Mouse (Mus musculus) heart, adult 8-10 months (tissue): ENCODE data around the gene Gm8797. TPM values are rescaled to one million over a fixed set of nuclear protein-coding genes. Genes with fewer than 3 reads are reported as not detected.
"Not testable (repeated sequence)": the region's sequence is repeated elsewhere in the genome, so short reads cannot be mapped to it uniquely, and the experiment has no call there.

ENCODE experiments used
- DNase-seq: peaks from one replicate; pipeline ENCODE4 v3.0.0; 2022; ENCODE audit warnings: low spot score
- total RNA-seq, 4 experiments: library from RNA; stranded (reverse); gene quantifications; 2 replicates each; pipeline ENCODE4 v1.2.4; 2022

The Gm8797 gene
- 1 to 10 TPM in 3 of 4 experiments, not detected in 1; 1.2 to 4.4 (median 2.0) TPM for total RNA-seq

DNA sequence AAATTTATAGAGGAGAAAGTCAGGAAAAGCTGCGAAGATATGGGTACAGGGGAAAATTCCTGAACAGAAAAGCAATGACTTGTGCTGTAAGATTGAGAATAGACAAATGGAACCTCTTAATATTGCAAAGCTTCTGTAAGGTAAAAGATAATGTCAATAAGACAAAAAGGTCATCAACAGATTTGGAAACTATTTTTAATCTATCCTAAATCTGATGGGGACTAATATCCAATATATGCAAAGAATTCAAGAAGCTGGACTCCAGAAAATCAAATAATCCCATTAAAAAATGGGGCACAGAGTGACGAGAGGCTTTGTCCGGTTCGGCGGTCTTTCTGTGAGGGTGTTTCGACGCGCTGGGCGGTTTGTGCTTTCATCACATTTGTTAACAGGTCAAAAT, at the start of gene Gm8797:
Gene Gm8797, plus strand, starts transcription at position 301 of the 400 bp plus-strand sequence.
- not testable (repeated sequence) for DNase-seq

DNA sequence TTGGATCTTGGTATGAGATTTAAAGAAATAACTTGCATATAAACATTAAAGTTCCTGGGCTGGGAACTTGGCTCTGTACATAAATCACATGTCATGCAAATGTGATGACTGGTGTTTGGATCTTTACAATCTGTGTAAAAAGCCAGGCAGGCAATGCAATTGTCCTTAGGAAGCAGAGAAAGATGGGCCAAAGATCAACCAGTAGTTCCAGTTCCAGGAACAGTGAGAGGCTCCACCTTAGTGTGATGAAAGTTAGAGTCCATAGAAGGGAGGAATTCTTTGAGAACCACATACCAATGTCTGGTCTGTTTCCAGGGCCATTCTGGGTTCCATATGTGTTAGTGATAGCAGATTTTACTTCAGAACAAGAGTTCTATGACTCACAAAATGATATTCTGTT, 36.1 kb upstream of the Gm8797 start:
- no peak for DNase-seq

DNA sequence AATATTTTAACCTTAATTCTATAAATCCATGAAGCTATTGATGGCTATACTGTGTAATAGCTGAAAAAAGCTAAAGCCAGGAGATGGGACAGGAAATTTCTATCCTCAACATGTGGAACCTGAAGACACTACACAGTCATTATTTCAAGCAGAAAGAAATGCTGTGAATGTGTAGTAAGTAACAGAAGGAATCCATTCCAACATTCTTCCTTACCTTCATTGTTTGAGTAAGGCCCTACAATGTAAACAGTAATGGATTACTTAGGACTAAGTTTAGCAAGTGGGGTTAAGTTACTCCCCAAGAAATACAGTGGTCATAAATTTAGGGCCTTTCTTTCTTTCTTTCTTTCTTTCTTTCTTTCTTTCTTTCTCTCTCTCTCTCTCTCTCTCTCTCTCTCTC, 17.7 kb upstream of the Gm8797 start:
- DNase-seq: no peak

DNA sequence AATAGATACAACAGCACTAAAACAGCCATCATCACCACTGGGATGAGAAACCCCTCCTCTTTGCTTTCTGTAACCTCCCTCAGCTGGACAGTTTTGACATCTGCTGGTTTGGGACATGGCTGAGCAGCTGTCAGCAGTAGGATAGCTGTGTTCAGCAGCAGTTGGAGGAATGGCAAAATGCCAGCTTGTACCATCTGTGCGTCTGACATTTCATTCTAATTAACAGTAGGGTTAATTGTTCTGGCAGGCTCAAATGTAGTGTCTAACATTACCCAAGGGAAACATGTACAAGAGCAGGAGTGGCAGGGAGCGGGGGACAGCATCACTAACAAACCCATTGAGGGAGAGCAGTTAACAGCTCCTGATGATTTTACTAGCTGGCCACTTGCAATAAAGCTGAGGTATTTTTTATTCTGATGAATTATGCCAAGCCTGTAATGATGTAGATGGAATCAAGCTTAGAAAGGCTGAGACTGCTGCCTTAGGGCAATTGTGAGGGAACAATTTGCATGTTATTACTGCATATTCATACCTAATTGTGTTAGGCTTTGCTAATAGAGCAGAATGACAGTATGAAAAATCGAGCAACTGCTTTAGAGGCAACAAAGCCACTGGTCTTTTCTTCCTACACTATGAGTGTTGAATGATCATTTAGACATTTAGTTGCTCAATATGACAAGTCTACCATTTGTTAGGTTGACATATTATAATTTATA, 4.3 kb downstream of the Gm8797 start:
- DNase-seq: no peak

DNA sequence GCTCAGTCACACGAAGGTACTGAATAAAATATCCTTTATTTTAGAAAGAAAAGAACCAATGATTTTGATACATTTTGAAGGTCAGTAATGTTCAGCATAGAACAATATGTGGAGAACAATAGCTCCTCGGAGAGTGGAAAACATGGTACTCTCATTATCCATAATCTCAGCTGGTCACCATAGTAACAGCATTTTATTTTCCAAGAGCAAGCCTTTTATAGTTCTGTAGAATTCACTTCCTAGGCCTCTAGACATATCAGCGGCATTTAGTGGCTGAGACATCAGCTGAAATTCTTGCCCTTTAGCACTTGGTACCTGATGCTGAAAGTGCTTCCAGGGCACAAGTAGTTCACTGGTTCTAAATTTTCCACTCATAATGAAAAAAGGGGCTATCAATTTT, 15.7 kb downstream of the Gm8797 start:
- no peak for DNase-seq

DNA sequence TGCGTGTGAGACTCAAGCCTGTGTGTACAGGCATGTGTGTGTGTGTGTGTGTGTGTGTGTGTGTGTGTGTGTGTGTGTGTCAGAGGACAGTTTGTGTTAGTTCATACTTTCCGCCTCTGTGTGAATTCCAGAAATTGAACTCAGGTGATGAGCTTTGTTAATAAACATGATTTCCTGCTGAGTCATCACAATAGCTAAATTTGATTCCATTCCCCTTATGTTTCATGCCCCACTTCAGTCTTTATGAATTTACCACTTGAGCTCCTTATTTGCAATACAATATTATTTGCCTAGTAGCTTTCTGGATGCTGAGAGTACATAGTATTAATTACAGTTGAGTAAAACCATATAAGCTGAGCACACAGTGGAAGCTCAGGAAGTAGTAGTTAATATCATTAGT, 26.3 kb downstream of the Gm8797 start:
- DNase-seq: no peak
